Mouse (Mus musculus) heart, embryonic 11.5 days (tissue): ENCODE data around the gene Sh3kbp1. TPM values are rescaled to one million over a fixed set of nuclear protein-coding genes. Genes with fewer than 3 reads are reported as not detected.

Source experiments
- ATAC-seq: fragments of 200-750 bp; cut with Nextera tagmentation; replicated peaks from 2 replicates; pipeline ENCODE4 v1.8.0; 2017; ENCODE audit warnings: moderate library complexity; ENCODE audit not compliant: insufficient number of reproducible peaks, low FRiP score, low TSS enrichment
- H3K27ac ChIP-seq: fragments of 300-500 bp; sonication (generic); 2 replicates; pipeline ENCODE4 v1.5.1; 2014; ENCODE audit warnings: mild to moderate bottlenecking, low read depth, low read length
- H3K27me3 ChIP-seq: fragments of 300-500 bp; sonication (generic); 2 replicates; pipeline ENCODE4 v1.6.1; 2014; ENCODE audit warnings: mild to moderate bottlenecking, low read length, mixed read lengths; ENCODE audit not compliant: control insufficient read depth, insufficient read depth
- H3K36me3 ChIP-seq: fragments of 300-500 bp; sonication (generic); 2 replicates; pipeline ENCODE4 v1.6.1; 2014; ENCODE audit warnings: mild to moderate bottlenecking, low read length, moderate library complexity, mixed read lengths; ENCODE audit not compliant: control insufficient read depth, insufficient read depth
- H3K4me1 ChIP-seq: fragments of 300-500 bp; sonication (generic); 2 replicates; pipeline ENCODE4 v1.6.1; 2014; ENCODE audit warnings: low read length; ENCODE audit not compliant: control insufficient read depth, insufficient read depth
- H3K4me2 ChIP-seq: fragments of 300-500 bp; sonication (generic); 2 replicates; pipeline ENCODE4 v1.6.1; 2014; ENCODE audit warnings: mild to moderate bottlenecking, moderate library complexity
- H3K4me3 ChIP-seq: fragments of 300-500 bp; sonication (generic); 2 replicates; pipeline ENCODE4 v1.5.1; 2014; ENCODE audit warnings: low read depth, low read length
- H3K9ac ChIP-seq: fragments of 300-500 bp; sonication (generic); 2 replicates; pipeline ENCODE4 v1.6.1; 2014; ENCODE audit warnings: mild to moderate bottlenecking, low read depth, low read length, moderate library complexity
- H3K9me3 ChIP-seq: fragments of 300-500 bp; sonication (generic); replicated peaks from 2 replicates; pipeline ENCODE4 v1.6.1; 2016; ENCODE audit warnings: low read length; ENCODE audit not compliant: control insufficient read depth
- WGBS: fragments of 180-500 bp; shearing (Covaris S2); extraction: QIAGEN DNeasy Blood & Tissue Kit; methylation state at CpG from one replicate; pipeline ENCODE4 v1.1.7; 2014; ENCODE audit not compliant: insufficient replicate concordance; 5-methylcytosine and 5-hydroxymethylcytosine counted together
- polyA plus RNA-seq: library from polyadenylated mRNA; unstranded; fragments of >200 nt; fragmentation: Nextera tagmentation; extraction: Ambion mirVana; gene quantifications from 2 replicates; pipeline ENCODE4 v1.2.1, GENCODE M21; 2014

Sh3kbp1 gene
- polyA plus RNA-seq, 1 experiment from 2014 or later, result 80.7 TPM

GRCm38 (mm10) chrX:159769005-159769404, 141.9 kb downstream of the Sh3kbp1 start:
- 73% methylated on average over 2 of the region's 2 CpGs for WGBS
- H3K9ac ChIP-seq, result no peak overlapping the region
- H3K9me3 ChIP-seq, result no peaks in the 10 kb centered on the region
- no peaks in the 10 kb centered on the region for H3K4me1 ChIP-seq
- H3K4me2 ChIP-seq, result no peak overlapping the region
- no peaks in the 10 kb centered on the region for H3K36me3 ChIP-seq
- no peak for ATAC-seq
- H3K4me3 ChIP-seq, result no peak overlapping the region
- H3K27ac ChIP-seq, result no peak overlapping the region
- H3K27me3 ChIP-seq, result no peaks in the 10 kb centered on the region

DNA sequence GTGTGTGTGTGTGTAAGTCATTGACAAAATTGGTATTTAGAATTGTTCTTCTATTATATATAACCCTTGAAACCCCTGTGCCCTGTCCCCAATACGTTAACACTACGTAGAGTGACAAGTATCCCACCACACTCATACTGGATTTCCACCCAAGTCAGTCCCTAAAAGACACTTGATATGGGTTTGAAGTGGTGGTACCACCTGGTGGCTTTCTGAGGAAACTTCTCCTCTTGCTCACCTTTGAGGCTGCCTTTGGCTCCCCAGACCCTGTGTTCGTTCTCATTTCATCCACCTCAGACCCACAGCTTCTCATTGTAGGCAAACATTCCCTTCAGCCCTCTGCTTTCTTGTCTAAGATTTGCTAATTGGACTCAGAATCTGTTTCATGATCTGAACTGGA, 142.7 kb downstream of the Sh3kbp1 start:
- Histone ChIP-seq H3K36me3 (no peaks in the 10 kb centered on the region), H3K4me3 (no peak overlapping the region), H3K9me3 (no peaks in the 10 kb centered on the region), H3K9ac (no peak overlapping the region), H3K4me1 (no peaks in the 10 kb centered on the region), H3K4me2 (no peak overlapping the region), H3K27ac (no peak overlapping the region), H3K27me3 (no peaks in the 10 kb centered on the region)
- no peak for ATAC-seq
- WGBS, result 88% methylated on average over 3 of the region's 3 CpGs

DNA sequence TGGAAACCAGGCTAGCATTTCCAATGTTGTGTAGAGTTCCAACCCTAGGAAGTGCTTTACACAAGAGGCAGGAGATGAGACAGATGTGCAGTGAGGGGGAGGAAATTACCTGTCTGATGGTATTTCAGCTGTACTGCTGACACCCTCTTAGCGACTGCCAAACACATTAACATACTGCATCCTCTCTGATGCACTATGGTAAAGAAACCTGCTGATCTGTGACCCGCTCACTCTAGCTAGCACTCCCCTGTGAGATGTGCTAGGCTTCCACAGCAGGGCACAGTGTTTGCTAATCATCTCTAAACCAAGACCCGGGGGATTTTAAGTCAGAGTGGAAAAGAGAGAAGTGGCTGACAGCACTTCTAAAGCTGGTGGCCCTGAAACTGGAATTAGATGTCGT, 145.1 kb downstream of the Sh3kbp1 start:
- ATAC-seq, result no peak
- H3K9ac ChIP-seq, result no peak overlapping the region
- H3K4me1 ChIP-seq, result no peaks in the 10 kb centered on the region
- H3K27ac ChIP-seq, result no peak overlapping the region
- 67% methylated on average over 4 of the region's 4 CpGs for WGBS
- H3K4me3 ChIP-seq, result no peak overlapping the region
- H3K36me3 ChIP-seq, result no peaks in the 10 kb centered on the region
- no peak overlapping the region for H3K4me2 ChIP-seq
- no peaks in the 10 kb centered on the region for H3K27me3 ChIP-seq
- H3K9me3 ChIP-seq, result no peaks in the 10 kb centered on the region

DNA sequence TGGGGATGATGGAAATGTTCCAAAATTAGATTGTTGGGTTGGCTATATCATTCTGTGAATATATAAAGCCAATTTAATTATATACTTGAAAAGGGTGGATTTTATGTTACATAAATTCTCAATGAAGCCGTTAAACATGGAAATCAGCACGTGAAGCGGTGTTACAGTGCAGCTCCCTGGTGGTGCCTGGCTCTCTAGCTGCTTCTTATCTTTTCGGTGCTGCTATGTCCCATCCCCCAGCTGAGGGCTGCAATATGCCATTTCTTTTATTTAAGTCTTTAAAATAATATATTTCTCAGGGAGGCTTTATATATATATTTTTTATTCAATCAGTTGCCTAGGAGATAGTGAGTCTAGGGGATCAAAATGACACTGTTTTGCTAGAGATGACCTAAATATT, 148.0 kb downstream of the Sh3kbp1 start:
- Histone ChIP-seq H3K27ac (no peak overlapping the region), H3K27me3 (no peaks in the 10 kb centered on the region), H3K36me3 (no peaks in the 10 kb centered on the region), H3K4me3 (no peak overlapping the region), H3K9ac (no peak overlapping the region), H3K4me1 (no peaks in the 10 kb centered on the region), H3K9me3 (no peaks in the 10 kb centered on the region), H3K4me2 (no peak overlapping the region)
- ATAC-seq, result no peak
- whole genome bisulfite sequencing, result 60% methylated on average over 4 of the region's 4 CpGs

- no peak for ATAC-seq
- no peaks in the 10 kb centered on the region for H3K9me3 ChIP-seq
- no peak overlapping the region for H3K4me3 ChIP-seq
- H3K27ac ChIP-seq, result no peak overlapping the region
- H3K36me3 ChIP-seq, result no peaks in the 10 kb centered on the region
- H3K4me1 ChIP-seq, result no peaks in the 10 kb centered on the region
- 62% methylated on average over 1 of the region's 1 CpGs for WGBS
- H3K9ac ChIP-seq, result no peak overlapping the region
- H3K27me3 ChIP-seq, result no peaks in the 10 kb centered on the region
- no peak overlapping the region for H3K4me2 ChIP-seq
Observed at GRCm38 (mm10) chrX:159778787-159779186, 151.7 kb downstream of the Sh3kbp1 start.

DNA sequence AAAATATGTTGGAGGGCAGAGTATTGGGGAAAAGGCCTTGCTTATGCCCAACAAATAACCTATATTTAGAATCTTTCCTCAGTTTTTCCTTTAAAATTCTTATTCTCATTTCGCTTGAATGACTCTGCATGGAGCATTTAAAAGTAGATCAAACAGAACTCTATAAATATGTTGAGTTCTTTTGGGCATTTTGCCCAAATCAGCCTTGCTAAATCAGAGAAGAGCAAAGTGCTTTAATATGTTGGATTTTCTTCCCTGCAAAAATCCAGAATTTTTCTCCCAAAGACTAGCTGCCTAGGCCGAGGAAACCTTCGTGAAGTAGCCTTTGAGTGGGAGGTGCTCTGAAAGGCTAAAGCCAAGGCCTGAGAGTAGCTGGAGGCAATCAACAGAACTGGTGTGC, 163.4 kb downstream of the Sh3kbp1 start:
- H3K27ac ChIP-seq, result no peak overlapping the region
- no peak overlapping the region for H3K9ac ChIP-seq
- WGBS, result 69% methylated on average over 3 of the region's 3 CpGs
- H3K4me3 ChIP-seq, result no peak overlapping the region
- no peaks in the 10 kb centered on the region for H3K4me1 ChIP-seq
- no peak for ATAC-seq
- H3K9me3 ChIP-seq, result no peaks in the 10 kb centered on the region
- H3K27me3 ChIP-seq, result no peaks in the 10 kb centered on the region
- no peak overlapping the region for H3K4me2 ChIP-seq
- no peaks in the 10 kb centered on the region for H3K36me3 ChIP-seq

GRCm38 (mm10) chrX:159795603-159796002, 168.5 kb downstream of the Sh3kbp1 start:
- no peak overlapping the region for H3K27ac ChIP-seq
- no peaks in the 10 kb centered on the region for H3K27me3 ChIP-seq
- H3K4me3 ChIP-seq, result no peak overlapping the region
- no peak overlapping the region for H3K4me2 ChIP-seq
- H3K9me3 ChIP-seq, result no peaks in the 10 kb centered on the region
- H3K36me3 ChIP-seq, result no peaks in the 10 kb centered on the region
- H3K9ac ChIP-seq, result no peak overlapping the region
- WGBS, result 52% methylated on average over 2 of the region's 2 CpGs
- ATAC-seq, result no peak
- H3K4me1 ChIP-seq, result no peaks in the 10 kb centered on the region

DNA sequence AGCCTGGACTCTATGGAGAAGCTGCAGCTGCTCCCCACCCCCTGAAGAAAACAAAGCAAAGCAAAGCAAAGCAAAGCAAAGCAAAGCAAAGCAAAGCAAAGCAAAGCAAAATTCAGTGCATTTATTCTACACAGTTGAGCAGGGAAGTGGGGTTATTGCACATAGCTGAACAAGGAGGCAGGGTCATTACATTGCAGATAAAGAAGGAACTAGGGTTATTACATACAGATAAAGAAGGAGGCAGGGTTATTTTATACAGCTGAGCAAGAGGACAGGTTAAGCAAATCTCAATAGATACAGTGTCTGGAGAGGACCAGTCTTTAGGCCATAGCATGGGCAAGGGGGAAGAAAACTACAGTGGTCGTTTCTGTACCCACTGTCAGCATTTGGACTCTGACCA, 177.3 kb downstream of the Sh3kbp1 start:
- H3K4me3 ChIP-seq, result no peak overlapping the region
- H3K27ac ChIP-seq, result no peak overlapping the region
- no peaks in the 10 kb centered on the region for H3K9me3 ChIP-seq
- no peaks in the 10 kb centered on the region for H3K27me3 ChIP-seq
- no peaks in the 10 kb centered on the region for H3K4me1 ChIP-seq
- H3K36me3 ChIP-seq, result no peaks in the 10 kb centered on the region
- no peak overlapping the region for H3K4me2 ChIP-seq
- no peak for ATAC-seq
- 50% methylated on average over 1 of the region's 1 CpGs for WGBS
- no peak overlapping the region for H3K9ac ChIP-seq

DNA sequence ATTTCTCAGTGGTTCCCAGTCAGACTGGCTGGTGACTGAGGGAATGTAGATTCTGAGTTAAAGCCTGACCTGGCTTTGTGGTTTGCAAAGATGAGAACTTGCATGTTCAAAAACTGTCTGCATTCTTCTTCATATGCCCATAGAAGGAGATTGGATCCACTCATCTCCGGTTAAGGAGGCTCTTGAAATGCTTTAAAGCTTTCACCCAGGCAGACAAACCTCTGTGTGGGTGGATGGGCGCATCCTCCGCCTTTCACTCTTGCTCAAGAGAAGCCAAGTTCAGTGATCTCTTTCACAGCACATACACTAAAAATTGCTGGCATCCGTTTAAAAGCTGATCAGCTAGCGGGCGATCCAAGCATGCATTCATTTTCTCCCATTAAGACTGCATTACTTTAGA, 182.4 kb downstream of the Sh3kbp1 start:
- WGBS, result 78% methylated on average over 6 of the region's 6 CpGs
- no peak for ATAC-seq
- no peaks in the 10 kb centered on the region for H3K4me1 ChIP-seq
- H3K4me2 ChIP-seq, result no peak overlapping the region
- no peaks in the 10 kb centered on the region for H3K9me3 ChIP-seq
- no peaks in the 10 kb centered on the region for H3K27me3 ChIP-seq
- no peak overlapping the region for H3K9ac ChIP-seq
- no peak overlapping the region for H3K27ac ChIP-seq
- H3K36me3 ChIP-seq, result no peaks in the 10 kb centered on the region
- H3K4me3 ChIP-seq, result no peak overlapping the region
